Mouse (Mus musculus) kidney, postnatal 0 days (tissue): ENCODE measurements at regions not wholly inside any gene's neighbourhood (a gene's known extent, or its start where the extent isn't known, plus 50 kb on each side); places are given as distances from the start of the nearest gene placed in this dataset.
A peak's percentile ranks its signal among the peaks of the same experiment; 100 is the strongest.

Source experiments
- ATAC-seq: fragments of 200-750 bp; cut with Nextera tagmentation; replicated peaks from 2 replicates; pipeline ENCODE4 v1.8.0; 2017; ENCODE audit warnings: low read depth, moderate number of reproducible peaks, moderate TSS enrichment, moderate library complexity; ENCODE audit not compliant: low FRiP score
- DNase-seq: peaks from one replicate; pipeline ENCODE4 v3.0.0-alpha.2; 2016; ENCODE audit warnings: low spot score
- H3K27ac ChIP-seq: fragments of 300-500 bp; sonication (generic); 2 replicates; pipeline ENCODE4 v1.5.1; 2014; ENCODE audit warnings: mild to moderate bottlenecking
- H3K27me3 ChIP-seq: fragments of 300-500 bp; sonication (generic); 2 replicates; pipeline ENCODE4 v1.6.1; 2014; ENCODE audit warnings: low read length, mixed read lengths; ENCODE audit not compliant: insufficient read depth
- H3K36me3 ChIP-seq: fragments of 300-500 bp; sonication (generic); 2 replicates; pipeline ENCODE4 v1.6.1; 2014; ENCODE audit warnings: low read length, mixed read lengths; ENCODE audit not compliant: insufficient read depth
- H3K4me1 ChIP-seq: fragments of 300-500 bp; sonication (generic); replicated peaks from 2 replicates; pipeline ENCODE4 v1.6.1; 2014; ENCODE audit warnings: antibody characterized with exemption, low read length, mixed read lengths; ENCODE audit not compliant: insufficient read depth
- H3K4me2 ChIP-seq: fragments of 300-500 bp; sonication (generic); 2 replicates; pipeline ENCODE4 v1.6.1; 2014; ENCODE audit warnings: mild to moderate bottlenecking, low read length, moderate library complexity, mixed read lengths
- H3K4me3 ChIP-seq: fragments of 300-500 bp; sonication (generic); replicated peaks from 2 replicates; pipeline ENCODE4 v1.5.1; 2014; ENCODE audit warnings: low read depth, low read length
- H3K9ac ChIP-seq: fragments of 300-500 bp; sonication (generic); 2 replicates; pipeline ENCODE4 v1.6.1; 2014; ENCODE audit warnings: low read depth, low read length
- H3K9me3 ChIP-seq: fragments of 300-500 bp; sonication (generic); replicated peaks from 2 replicates; pipeline ENCODE4 v1.6.1; 2016; ENCODE audit warnings: low read length, inconsistent platforms, mixed read lengths
- CTCF ChIP-seq: IDR thresholded peaks from 2 replicates; pipeline ENCODE4 v1.5.1; 2016; ENCODE audit warnings: antibody characterized with exemption, low read depth, mild to moderate bottlenecking, moderate library complexity
- WGBS: fragments of 180-500 bp; shearing (Covaris S2); extraction: QIAGEN DNeasy Blood & Tissue Kit; methylation state at CpG from one replicate; pipeline ENCODE4 v1.1.7; 2014; 5-methylcytosine and 5-hydroxymethylcytosine counted together

- Histone ChIP-seq H3K27me3 (no peaks in the 10 kb centered on the region), H3K36me3 (no peaks in the 10 kb centered on the region), H3K9me3 (no peaks in the 10 kb centered on the region), H3K4me3 (no peak overlapping the region), H3K4me1 (no peaks in the 10 kb centered on the region), H3K9ac (no peak overlapping the region), H3K4me2 (no peak overlapping the region), H3K27ac (no peak overlapping the region)
- ATAC-seq (no peak), DNase-seq (no peak)
- no peak for TF ChIP-seq CTCF
- WGBS, result 84% methylated on average over 3 of the region's 3 CpGs
These were observed 295.8 kb upstream of the Pitrm1 start for GRCm38 (mm10) chr13:6252100-6252499.

GRCm38 (mm10) chr13:6255303-6255702 is 292.6 kb upstream of the Pitrm1 start:
- H3K27me3 ChIP-seq, result no peaks in the 10 kb centered on the region
- H3K4me1 ChIP-seq, result no peaks in the 10 kb centered on the region
- no peak overlapping the region for H3K4me3 ChIP-seq
- no peak for TF ChIP-seq CTCF
- ATAC-seq (no peak), DNase-seq (no peak)
- H3K27ac ChIP-seq, result no peak overlapping the region
- no peak overlapping the region for H3K9ac ChIP-seq
- no peaks in the 10 kb centered on the region for H3K9me3 ChIP-seq
- 87% methylated on average over 5 of the region's 5 CpGs for WGBS
- H3K4me2 ChIP-seq, result no peak overlapping the region
- no peaks in the 10 kb centered on the region for H3K36me3 ChIP-seq

GRCm38 (mm10) chr13:6255728-6256496 is 292.0 kb upstream of the Pitrm1 start:
- no peak overlapping the region for H3K4me3 ChIP-seq
- no peaks in the 10 kb centered on the region for H3K9me3 ChIP-seq
- TF ChIP-seq CTCF, result no peak
- H3K9ac ChIP-seq, result no peak overlapping the region
- no peaks in the 10 kb centered on the region for H3K4me1 ChIP-seq
- no peak for DNase-seq
- H3K27ac ChIP-seq, result no peak overlapping the region
- H3K27me3 ChIP-seq, result no peaks in the 10 kb centered on the region
- H3K4me2 ChIP-seq, result no peak overlapping the region
- H3K36me3 ChIP-seq, result no peaks in the 10 kb centered on the region
- peak; percentile 65; the same call in 1 of the 2 replicates for ATAC-seq

GRCm38 (mm10) chr13:6258456-6258855 is 289.5 kb upstream of the Pitrm1 start:
- Histone ChIP-seq H3K4me2 (no peak overlapping the region), H3K9ac (no peak overlapping the region), H3K27me3 (no peaks in the 10 kb centered on the region), H3K4me1 (no peaks in the 10 kb centered on the region), H3K36me3 (no peaks in the 10 kb centered on the region), H3K4me3 (no peak overlapping the region), H3K27ac (no peak overlapping the region), H3K9me3 (no peaks in the 10 kb centered on the region)
- TF ChIP-seq CTCF, result no peak
- DNase-seq (no peak), ATAC-seq (no peak)
- 78% methylated on average over 1 of the region's 1 CpGs for WGBS

GRCm38 (mm10) chr13:6260321-6260865 is 287.6 kb upstream of the Pitrm1 start:
- DNase-seq, result no peak
- no peak for ATAC-seq
- no peak overlapping the region for H3K27ac ChIP-seq
- no peaks in the 10 kb centered on the region for H3K36me3 ChIP-seq
- no peak overlapping the region for H3K4me3 ChIP-seq
- no peak for TF ChIP-seq CTCF
- H3K4me1 ChIP-seq, result no peaks in the 10 kb centered on the region
- WGBS, result 79% methylated on average over 3 of the region's 3 CpGs
- no peak overlapping the region for H3K9ac ChIP-seq
- H3K4me2 ChIP-seq, result no peak overlapping the region
- H3K27me3 ChIP-seq, result no peaks in the 10 kb centered on the region
- H3K9me3 ChIP-seq, result no peaks in the 10 kb centered on the region

- H3K27me3 ChIP-seq, result no peaks in the 10 kb centered on the region
- H3K27ac ChIP-seq, result no peak overlapping the region
- no peaks in the 10 kb centered on the region for H3K36me3 ChIP-seq
- 87% methylated on average over 4 of the region's 4 CpGs for WGBS
- H3K4me3 ChIP-seq, result no peak overlapping the region
- no peaks in the 10 kb centered on the region for H3K9me3 ChIP-seq
- DNase-seq (no peak), ATAC-seq (no peak)
- TF ChIP-seq CTCF, result no peak
- no peaks in the 10 kb centered on the region for H3K4me1 ChIP-seq
- no peak overlapping the region for H3K4me2 ChIP-seq
- H3K9ac ChIP-seq, result no peak overlapping the region
These were observed 286.5 kb upstream of the Pitrm1 start for GRCm38 (mm10) chr13:6261458-6261857.
